Mouse (Mus musculus): Measurements from ENCODE around the gene Crk. TPM values are rescaled to one million over a fixed set of nuclear protein-coding genes. Genes with fewer than 3 reads are reported as not detected.
A peak's percentile ranks its signal among the peaks of the same experiment; 100 is the strongest.

Gene Crk
- total RNA-seq (2017) = 80.4 and 102 TPM in 2 replicates

- ATAC-seq (ENCODE audit: extremely low read depth, insufficient number of reproducible peaks, low FRiP score, poor library complexity, severe bottlenecking) = peak; percentile 91
Observed at GRCm38 (mm10) chr11:75678747-75679438, at the start of gene Crk. Crk (plus strand) TSS chr11:75679259.

DNA sequence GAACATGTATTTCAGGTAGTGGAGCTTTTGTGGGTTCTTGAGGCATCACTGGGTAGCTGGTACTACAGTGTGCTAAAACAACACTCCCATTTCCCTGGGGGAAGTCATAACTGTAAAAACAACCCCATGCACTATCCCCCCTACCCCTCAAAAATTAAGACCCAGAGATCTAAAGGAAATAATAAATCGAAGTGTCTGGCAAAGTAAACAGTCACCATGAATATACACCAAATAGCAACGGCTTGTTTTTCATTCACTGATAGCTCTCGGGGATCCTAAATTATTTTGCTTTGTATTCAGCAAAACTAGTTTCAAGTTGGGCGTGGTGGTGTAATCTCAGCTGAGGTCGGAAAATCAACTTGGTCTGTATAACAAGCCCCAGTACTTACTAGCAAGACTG, 49.0 kb upstream of the Crk start:
- no peak for ATAC-seq (ENCODE audit: extremely low read depth, insufficient number of reproducible peaks, low FRiP score, poor library complexity, severe bottlenecking)

DNA sequence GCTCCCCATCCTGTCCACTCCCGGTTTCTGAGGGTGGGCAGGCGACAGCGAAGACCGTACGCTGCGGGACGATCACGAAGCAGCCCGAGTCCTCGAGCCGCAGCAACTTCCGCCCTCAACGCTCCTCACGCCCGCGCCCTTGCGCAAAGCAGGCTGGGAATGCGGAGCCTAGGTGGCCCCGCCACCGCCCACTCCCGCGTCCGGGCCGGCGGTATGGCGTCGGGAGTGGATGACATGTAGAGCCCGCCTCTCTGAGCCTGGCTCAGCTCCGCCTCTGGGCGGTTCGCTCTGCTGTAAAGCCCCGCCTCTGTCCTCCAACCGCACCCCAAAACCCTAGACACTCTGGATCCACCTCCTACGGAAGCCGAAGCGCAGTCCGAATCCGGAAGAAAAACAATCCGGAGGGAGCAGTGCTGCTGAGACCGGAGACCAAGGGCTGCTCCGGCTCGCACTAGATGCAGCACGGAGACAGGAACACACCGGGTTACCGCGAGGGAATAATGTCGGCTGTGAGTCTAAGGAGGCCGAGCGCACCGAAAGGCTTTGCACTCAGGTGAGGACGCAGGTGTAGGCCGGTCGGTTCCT, 48.3 kb upstream of the Crk start, which contains the start of gene Inpp5k:
Gene Inpp5k, plus strand, starts transcription at position 344 of the 585 bp plus-strand sequence.
- ATAC-seq (ENCODE audit: extremely low read depth, insufficient number of reproducible peaks, low FRiP score, poor library complexity, severe bottlenecking) = peak; percentile 95

DNA sequence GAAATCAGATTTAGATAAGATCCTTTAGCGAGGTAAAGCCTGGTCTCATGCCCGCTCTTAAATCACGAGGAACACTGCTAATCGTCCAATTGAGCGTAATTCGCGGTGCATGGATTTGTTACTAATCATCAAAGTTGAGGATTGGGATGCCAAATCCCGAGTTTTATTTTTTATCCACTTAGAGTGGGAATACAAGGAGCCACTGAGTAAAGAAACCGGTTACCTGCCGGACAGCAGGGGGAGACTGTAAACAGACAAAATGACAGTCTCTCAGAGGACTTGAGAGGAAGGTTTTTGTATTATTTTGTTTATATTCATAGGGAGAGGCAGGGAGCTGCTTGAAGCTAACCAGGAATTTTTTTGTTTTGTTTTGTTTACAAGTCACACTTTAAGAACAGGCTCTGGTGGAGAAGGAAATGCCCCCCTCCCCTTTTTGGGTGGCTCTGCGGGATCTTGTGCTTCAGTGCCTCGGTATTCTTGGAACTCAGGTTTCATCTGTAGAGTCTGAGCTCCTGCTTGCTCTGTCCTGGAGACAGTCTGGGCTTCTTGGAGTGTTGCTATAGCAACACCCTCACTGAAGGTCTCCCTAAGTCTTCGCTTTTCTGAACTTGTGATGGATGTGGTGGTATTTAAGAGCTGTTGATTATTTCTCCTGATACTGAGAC, 47.4 kb upstream of the Crk start:
- ATAC-seq (ENCODE audit: extremely low read depth, insufficient number of reproducible peaks, low FRiP score, poor library complexity, severe bottlenecking) = no peak

DNA sequence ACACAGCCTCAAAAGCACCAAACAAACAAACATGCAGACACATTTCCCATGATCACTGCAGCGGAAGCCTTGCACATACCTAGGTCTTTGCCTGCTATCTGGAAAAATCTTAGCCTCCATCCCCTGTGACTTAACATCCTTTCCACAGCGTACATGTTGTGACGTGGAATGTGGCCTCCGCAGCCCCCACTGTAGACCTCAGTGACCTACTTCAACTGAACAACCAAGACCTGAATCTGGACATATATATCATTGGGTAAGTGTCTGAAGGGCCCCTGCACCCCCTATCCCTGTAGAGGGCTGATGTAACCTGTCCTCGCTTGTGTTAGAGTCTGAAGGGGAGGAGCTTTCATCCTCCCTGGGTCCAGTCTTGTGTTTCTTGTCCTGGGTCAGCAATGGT, 46.1 kb upstream of the Crk start:
- no peak for ATAC-seq (ENCODE audit: extremely low read depth, insufficient number of reproducible peaks, low FRiP score, poor library complexity, severe bottlenecking)

- no peak for ATAC-seq (ENCODE audit: extremely low read depth, insufficient number of reproducible peaks, low FRiP score, poor library complexity, severe bottlenecking)
Observed at GRCm38 (mm10) chr11:75634801-75635200, 44.3 kb upstream of the Crk start.

- no peak for ATAC-seq (ENCODE audit: extremely low read depth, insufficient number of reproducible peaks, low FRiP score, poor library complexity, severe bottlenecking)
Observed at GRCm38 (mm10) chr11:75635315-75635714, 43.7 kb upstream of the Crk start.

GRCm38 (mm10) chr11:75643323-75643722, 35.7 kb upstream of the Crk start:
- no peak for ATAC-seq (ENCODE audit: extremely low read depth, insufficient number of reproducible peaks, low FRiP score, poor library complexity, severe bottlenecking)

DNA sequence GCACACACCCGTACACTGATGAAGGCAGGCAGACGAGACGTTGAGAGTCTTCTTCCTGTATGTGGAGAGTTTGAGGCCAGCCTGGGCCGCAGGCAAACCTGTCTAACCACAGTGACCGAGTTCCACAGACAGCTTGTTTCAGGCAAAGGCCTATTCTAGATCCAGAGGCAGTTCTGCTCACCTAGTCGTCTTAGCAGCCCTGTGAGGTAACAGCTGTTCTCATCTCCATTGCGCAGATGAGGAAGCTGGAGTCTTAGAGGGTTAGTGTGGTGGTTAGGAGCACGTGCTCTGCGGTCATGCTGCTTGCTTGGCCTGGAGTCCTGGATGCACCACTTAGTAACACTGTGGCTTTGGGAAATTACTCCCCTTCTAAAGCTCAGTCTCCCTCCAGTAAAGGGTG, 34.4 kb upstream of the Crk start:
- ATAC-seq (ENCODE audit: extremely low read depth, insufficient number of reproducible peaks, low FRiP score, poor library complexity, severe bottlenecking) = peak; percentile 86

- no peak for ATAC-seq (ENCODE audit: extremely low read depth, insufficient number of reproducible peaks, low FRiP score, poor library complexity, severe bottlenecking)
Observed at GRCm38 (mm10) chr11:75647681-75648211, 31.3 kb upstream of the Crk start.

DNA sequence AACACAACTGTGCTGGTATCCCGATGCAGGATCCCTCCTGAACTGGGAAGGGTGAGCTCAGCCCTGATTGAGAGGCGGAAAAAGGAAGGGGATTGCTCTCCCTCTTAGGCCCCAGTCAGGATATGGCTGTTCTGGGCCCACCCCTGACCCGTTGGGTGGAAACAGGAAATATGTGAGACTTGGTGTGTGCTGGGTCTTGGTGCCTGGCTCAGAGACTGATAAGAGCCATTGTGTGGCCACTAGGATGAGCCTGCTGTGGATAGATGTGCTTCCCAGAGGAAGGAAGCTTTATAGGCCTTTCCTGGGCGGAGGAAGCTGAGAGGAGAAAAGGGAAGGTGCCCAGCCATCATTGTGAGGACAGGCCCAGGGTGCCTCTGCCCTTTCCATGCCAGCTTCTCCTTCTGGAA, 29.9 kb upstream of the Crk start:
- ATAC-seq (ENCODE audit: extremely low read depth, insufficient number of reproducible peaks, low FRiP score, poor library complexity, severe bottlenecking) = no peak

DNA sequence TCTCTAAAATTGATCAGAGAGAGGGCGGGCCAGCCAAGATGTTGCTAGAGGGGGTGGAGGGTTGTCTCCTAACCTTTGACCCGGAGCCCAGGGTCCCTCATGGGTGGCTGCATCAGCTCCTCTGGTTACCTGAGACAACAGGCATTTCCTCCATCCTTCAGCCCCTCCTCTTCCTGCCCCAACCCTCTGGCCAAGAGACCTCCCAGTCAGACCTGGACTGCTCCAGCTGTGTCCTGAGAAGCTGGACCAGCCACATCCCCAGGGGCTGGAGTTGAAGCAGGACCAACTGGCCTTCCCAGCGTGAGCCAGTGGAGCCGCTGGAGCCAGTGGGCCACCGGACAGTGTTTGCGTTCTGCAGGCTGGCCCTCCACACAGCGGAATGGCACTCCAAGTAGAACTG, 28.7 kb upstream of the Crk start, which contains the start of gene Myo1c:
Gene Myo1c, plus strand, starts transcription at position 194 of the 400 bp plus-strand sequence.
- ATAC-seq (ENCODE audit: extremely low read depth, insufficient number of reproducible peaks, low FRiP score, poor library complexity, severe bottlenecking) = no peak

DNA sequence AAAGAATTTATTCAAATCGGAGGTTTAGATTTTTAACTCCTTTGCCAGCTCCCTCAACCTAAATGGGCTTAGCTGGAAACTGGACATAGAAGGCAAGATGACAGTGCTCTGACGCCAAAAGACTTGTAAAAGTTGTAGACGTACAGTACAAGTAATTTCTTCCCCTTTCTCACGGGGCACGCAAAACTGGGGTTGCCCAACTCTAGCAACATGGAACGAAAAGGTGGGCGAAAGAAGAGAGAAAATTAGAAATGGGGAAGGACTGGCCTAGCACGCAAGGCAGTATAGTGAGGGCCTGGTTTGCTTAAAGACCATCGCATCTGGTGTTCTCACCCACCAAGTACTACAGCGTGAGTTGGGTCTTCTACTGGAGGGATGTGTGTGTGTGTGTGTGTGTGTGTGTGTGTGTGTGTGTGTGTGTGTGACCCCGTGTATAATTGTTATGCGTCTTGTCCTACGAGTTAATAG, 28.1 kb upstream of the Crk start:
- no peak for ATAC-seq (ENCODE audit: extremely low read depth, insufficient number of reproducible peaks, low FRiP score, poor library complexity, severe bottlenecking)

GRCm38 (mm10) chr11:75651426-75652221, 27.4 kb upstream of the Crk start:
- ATAC-seq (ENCODE audit: extremely low read depth, insufficient number of reproducible peaks, low FRiP score, poor library complexity, severe bottlenecking) = peak; percentile 14

GRCm38 (mm10) chr11:75652222-75652941, 26.7 kb upstream of the Crk start:
- ATAC-seq (ENCODE audit: extremely low read depth, insufficient number of reproducible peaks, low FRiP score, poor library complexity, severe bottlenecking) = no peak

GRCm38 (mm10) chr11:75652942-75653684, 25.9 kb upstream of the Crk start:
- ATAC-seq (ENCODE audit: extremely low read depth, insufficient number of reproducible peaks, low FRiP score, poor library complexity, severe bottlenecking) = no peak

- ATAC-seq (ENCODE audit: extremely low read depth, insufficient number of reproducible peaks, low FRiP score, poor library complexity, severe bottlenecking) = peak; percentile 58
Observed at GRCm38 (mm10) chr11:75653781-75654470, 25.1 kb upstream of the Crk start.
